ENCODE assay signal across 8 mouse cellular contexts in the genomic region with DNA sequence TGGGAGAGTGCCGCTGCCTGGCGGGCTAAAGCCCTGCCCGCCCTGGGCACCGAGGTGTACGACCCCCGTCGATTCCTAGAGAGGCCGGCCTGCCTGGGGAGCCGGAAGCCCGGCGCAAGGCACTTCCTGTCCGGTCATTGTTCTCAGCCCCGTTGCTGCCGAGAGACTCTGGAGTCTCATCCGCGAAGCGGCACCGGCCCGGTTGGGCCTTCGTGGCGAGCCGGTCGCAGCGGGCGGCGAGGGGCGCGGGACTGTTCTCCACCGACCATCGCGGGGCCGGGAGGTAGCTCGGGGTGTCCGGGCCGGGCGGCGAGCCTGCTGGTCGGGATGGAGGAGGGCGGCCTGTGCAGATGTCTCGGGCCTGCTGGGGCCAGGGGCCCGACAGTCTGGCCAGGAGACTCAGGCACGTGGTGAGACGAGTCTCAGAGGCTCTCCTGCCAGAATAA. TPM values are rescaled to one million over a fixed set of nuclear protein-coding genes. Genes with fewer than 3 reads are reported as not detected.
DNase-seq lines count a peak whose midpoint lies in the region; ATAC-seq and TF ChIP-seq lines count a peak whose summit lies in the region.

A gene (plus strand): TSS at position 137 of the 446 bp plus-strand sequence.

- H3K4me1 ChIP-seq in embryonic facial prominence, embryonic 13.5 days: peaks cover 5% of the 10 kb centered on the region
- H3K4me1 ChIP-seq in heart, adult 2 months (ENCODE audit: control insufficient read depth, insufficient read depth, low read length): no peaks in the 10 kb centered on the region; the same call in 1 of the 2 replicates

- H3K9me3 ChIP-seq in embryonic facial prominence, embryonic 13.5 days: no peaks in the 10 kb centered on the region

- TF ChIP-seq CTCF in heart, adult 2 months (IDR thresholded peaks at IDR 0.05): no peak

- peaks cover 33% of the 10 kb centered on the region for H3K36me3 ChIP-seq in embryonic facial prominence, embryonic 13.5 days
- H3K36me3 ChIP-seq in heart, adult 2 months (ENCODE audit: control insufficient read depth, insufficient read depth, low read length): peaks cover 4% of the 10 kb centered on the region

- peak within 1 kb of the TSS; percentile 78 for H3K27ac ChIP-seq in embryonic facial prominence, embryonic 13.5 days
- peak within 1 kb of the TSS; percentile 60; the same call in 1 of the 2 replicates for H3K27ac ChIP-seq in heart, adult 2 months

- TF ChIP-seq POLR2A in heart, adult 2 months (IDR thresholded peaks at IDR 0.05; ENCODE audit: insufficient read depth, low read depth, low read length): no peak

- TF ChIP-seq EP300 in heart, adult 2 months (IDR thresholded peaks at IDR 0.05; ENCODE audit: insufficient read depth, low read depth, low read length): no peak

- peak; percentile 51 for DNase-seq in brain, embryonic 18.5 days (ENCODE audit: low read depth, low spot score)
- DNase-seq in heart, adult 2 months: peak; percentile 76 to 78
- peak; percentile 70 for DNase-seq in kidney, adult 18-20 months
- DNase-seq in left cerebral cortex, postnatal 4 days: peak; percentile 87
- DNase-seq in mesoderm, embryonic 11.5 days (ENCODE audit: low read depth, low spot score): peak; percentile 85
- peak; percentile 73 for DNase-seq in right cerebral cortex, postnatal 4 days

- intact Hi-C loops in heart, adult 2 months (cut with DNase I): loop anchor here (5.0 kb wide), 1 partner anchor 56 kb away; a partner anchor contains a TSS
- intact Hi-C loops in left cerebral cortex, postnatal 4 days (cut with DNase I): no loop called here

- no peaks in the 10 kb centered on the region for H3K79me2 ChIP-seq in heart, adult 2 months (replicated peaks; ENCODE audit: control insufficient read depth, insufficient read depth, low read length)

- H3K9ac ChIP-seq in embryonic facial prominence, embryonic 13.5 days: peak within 1 kb of the TSS; percentile 97
- peak within 1 kb of the TSS; percentile 99 for H3K9ac ChIP-seq in heart, adult 2 months (ENCODE audit: low read depth, low read length)

- H3K27me3 ChIP-seq in embryonic facial prominence, embryonic 13.5 days: peaks cover 5% of the 10 kb centered on the region
- H3K27me3 ChIP-seq in heart, adult 2 months (ENCODE audit: control insufficient read depth, insufficient read depth, low read length): no peaks in the 10 kb centered on the region

- under 1% methylated on average over 43 of the region's 43 CpGs for WGBS in embryonic facial prominence, embryonic 13.5 days
- 1% methylated on average over 43 of the region's 43 CpGs for WGBS in heart, adult 2 months

- peak within 1 kb of the TSS; percentile 68 for H3K4me2 ChIP-seq in embryonic facial prominence, embryonic 13.5 days

- H3K4me3 ChIP-seq in embryonic facial prominence, embryonic 13.5 days: peak within 1 kb of the TSS; percentile 78
- peak within 1 kb of the TSS; percentile 72 for H3K4me3 ChIP-seq in heart, adult 2 months

- peak; percentile 86 for ATAC-seq in embryonic facial prominence, embryonic 13.5 days (ENCODE audit: insufficient number of reproducible peaks, insufficient read depth, low FRiP score, low TSS enrichment, low read depth)
- no peak for ATAC-seq in monocyte, adult 5-6 weeks (replicated peaks; ENCODE audit: insufficient number of reproducible peaks, low FRiP score, low TSS enrichment, poor library complexity, severe bottlenecking)

RNA-seq across cellular contexts. Expression of the gene that starts here (rescaled TPM):
- 23.9 and 24.5 TPM in 2 replicates for polyA plus RNA-seq in embryonic facial prominence, embryonic 13.5 days (2015; fragmentation: Nextera tagmentation; extraction: Ambion mirVana)
- total RNA-seq in heart, adult 2 months (2021): 1 to 10 TPM; 1.7 to 2.1 TPM
- 0.86 and 0.91 TPM in 2 replicates for polyA plus RNA-seq in heart, adult 2 months (2012; rRNA removed)
- 10 to 100 TPM; 10.6 to 11.7 TPM for total RNA-seq in left cerebral cortex, postnatal 4 days (2021)
- total RNA-seq in monocyte, adult 5-6 weeks (2017): 2.0 to 2.2 TPM (median 2.0 TPM) in 3 replicates

Comparison
In these comparisons a context has a peak if more than half of its experiments do, and no peak if none do; other contexts are left out.
1. RNA of the gene that starts here (polyA plus RNA-seq): 23.9 to 24.5 TPM in embryonic facial prominence, embryonic 13.5 days; 0.86 to 0.91 TPM in heart, adult 2 months; every median in the first group is over 10 times any median in the second.
2. Peak in every context shown above with its lines, with median percentiles within 50 percentile points of each other: DNase-seq.